Mouse (Mus musculus) midbrain, embryonic 10.5 days (tissue): ENCODE measurements at regions not wholly inside any gene's neighbourhood (a gene's known extent, or its start where the extent isn't known, plus 50 kb on each side); places are given as distances from the start of the nearest gene placed in this dataset.

ENCODE experiments used
- DNase-seq: peaks from one replicate; pipeline ENCODE4 v3.0.0-alpha.2; 2017; ENCODE audit warnings: low spot score
- H3K27ac ChIP-seq: fragments of 300-500 bp; sonication (generic); replicated peaks from 2 replicates; pipeline ENCODE4 v1.5.1; 2016; ENCODE audit warnings: mild to moderate bottlenecking
- H3K27me3 ChIP-seq: fragments of 300-500 bp; sonication (generic); 2 replicates; pipeline ENCODE4 v1.6.1; 2016; ENCODE audit warnings: low read depth, mild to moderate bottlenecking; ENCODE audit not compliant: poor library complexity, severe bottlenecking
- H3K36me3 ChIP-seq: fragments of 300-500 bp; sonication (generic); 2 replicates; pipeline ENCODE4 v1.6.1; 2016; ENCODE audit warnings: mild to moderate bottlenecking, moderate library complexity
- H3K4me1 ChIP-seq: fragments of 300-500 bp; sonication (generic); 2 replicates; pipeline ENCODE4 v1.6.1; 2016
- H3K4me3 ChIP-seq: fragments of 300-500 bp; sonication (generic); 2 replicates; pipeline ENCODE4 v1.5.1; 2016; ENCODE audit warnings: mild to moderate bottlenecking, moderate library complexity
- H3K9me3 ChIP-seq: fragments of 300-500 bp; sonication (generic); replicated peaks from 2 replicates; pipeline ENCODE4 v1.6.1; 2016; ENCODE audit warnings: mild to moderate bottlenecking
- WGBS: fragments of 180-500 bp; shearing (Covaris S2); methylation state at CpG from one replicate; pipeline ENCODE4 v1.1.7; 2016; 5-methylcytosine and 5-hydroxymethylcytosine counted together

GRCm38 (mm10) chr4:75529607-75530006 is 251.5 kb upstream of the Dmac1 start:
- Histone ChIP-seq H3K9me3 (no peaks in the 10 kb centered on the region), H3K36me3 (no peaks in the 10 kb centered on the region), H3K27ac (no peak overlapping the region), H3K4me1 (no peaks in the 10 kb centered on the region), H3K4me3 (no peak overlapping the region), H3K27me3 (no peaks in the 10 kb centered on the region)
- no peak for DNase-seq
- 93% methylated on average over 2 of the region's 2 CpGs for WGBS

GRCm38 (mm10) chr4:75517459-75518158 is 239.5 kb upstream of the Dmac1 start:
- no peak overlapping the region for H3K4me3 ChIP-seq
- WGBS: 92% methylated on average over 3 of the region's 3 CpGs

More at GRCm38 (mm10) chr4:75517459-75518158, 239.5 kb upstream of the Dmac1 start:
- DNase-seq: no peak
- Histone ChIP-seq H3K4me1 (no peaks in the 10 kb centered on the region), H3K9me3 (no peaks in the 10 kb centered on the region), H3K36me3 (no peaks in the 10 kb centered on the region), H3K27me3 (no peaks in the 10 kb centered on the region), H3K27ac (no peak overlapping the region)
